Mouse (Mus musculus) T-helper 1 cell (primary cell): ENCODE data around the gene 3110040M04Rik.
"Not testable (repeated sequence)": the region's sequence is repeated elsewhere in the genome, so short reads cannot be mapped to it uniquely, and the experiment has no call there.

Experiments used
- in situ Hi-C: fragments of 300-600 bp; cut with MboI, MseI; formaldehyde crosslinking; loops from one replicate; pipeline ENCODE4 v1.15.1; 2025; ENCODE audit warnings: high pct_unique_total_duplicates

Gene 3110040M04Rik

GRCm38 (mm10) chr1:151203818-151204217 lies at the start of gene 3110040M04Rik:
TSS of gene 3110040M04Rik (plus strand) at chr1:151204121.
- in situ Hi-C loops: not testable (repeated sequence)

GRCm38 (mm10) chr1:151154131-151154530 lies 49.8 kb upstream of the 3110040M04Rik start:
- in situ Hi-C loops: not testable (repeated sequence)

- in situ Hi-C loops: no loop called here
These were observed 47.8 kb upstream of the 3110040M04Rik start for GRCm38 (mm10) chr1:151156129-151156528.

- in situ Hi-C loops: no loop called here
These were observed 46.9 kb upstream of the 3110040M04Rik start for GRCm38 (mm10) chr1:151156777-151157632.

GRCm38 (mm10) chr1:151157963-151158856 lies 45.7 kb upstream of the 3110040M04Rik start:
- in situ Hi-C loops: no loop called here

GRCm38 (mm10) chr1:151158857-151159510 lies 44.9 kb upstream of the 3110040M04Rik start:
- in situ Hi-C loops: no loop called here

- in situ Hi-C loops: loop anchor here (5.0 kb wide), 1 partner anchor 74 kb away; no protein-coding TSS in a partner anchor
These were observed 37.9 kb upstream of the 3110040M04Rik start for GRCm38 (mm10) chr1:151166031-151166430.

- in situ Hi-C loops: loop anchor here (5.0 kb wide), 1 partner anchor 75 kb away; no protein-coding TSS in a partner anchor
These were observed 36.4 kb upstream of the 3110040M04Rik start for GRCm38 (mm10) chr1:151167297-151168047.

GRCm38 (mm10) chr1:151168637-151169036 lies 35.3 kb upstream of the 3110040M04Rik start:
- in situ Hi-C loops: loop anchor here (5.0 kb wide), 1 partner anchor 76 kb away; no protein-coding TSS in a partner anchor

GRCm38 (mm10) chr1:151171572-151172461 lies 32.1 kb upstream of the 3110040M04Rik start:
- in situ Hi-C loops: no loop called here

- in situ Hi-C loops: no loop called here
These were observed 26.6 kb upstream of the 3110040M04Rik start for GRCm38 (mm10) chr1:151177030-151177936.

GRCm38 (mm10) chr1:151177937-151178271 lies 26.0 kb upstream of the 3110040M04Rik start:
- in situ Hi-C loops: no loop called here

- in situ Hi-C loops: no loop called here
These were observed 25.3 kb upstream of the 3110040M04Rik start for GRCm38 (mm10) chr1:151178505-151179083.

GRCm38 (mm10) chr1:151180167-151180566 lies 23.8 kb upstream of the 3110040M04Rik start:
- in situ Hi-C loops: no loop called here

GRCm38 (mm10) chr1:151182266-151182665 lies 21.7 kb upstream of the 3110040M04Rik start, which contains the start of gene Gm47985:
TSS of gene Gm47985 (plus strand) at chr1:151182537.
- in situ Hi-C loops: not testable (repeated sequence)

GRCm38 (mm10) chr1:151186186-151186585 lies 17.7 kb upstream of the 3110040M04Rik start:
- in situ Hi-C loops: not testable (repeated sequence)

- in situ Hi-C loops: not testable (repeated sequence)
These were observed 17.0 kb upstream of the 3110040M04Rik start for GRCm38 (mm10) chr1:151186879-151187424.

- in situ Hi-C loops: no loop called here
These were observed 15.5 kb upstream of the 3110040M04Rik start for GRCm38 (mm10) chr1:151188469-151188868.
